Mouse (Mus musculus) liver, embryonic 12.5 days (tissue): ENCODE data around the gene Tprn. TPM values are rescaled to one million over a fixed set of nuclear protein-coding genes. Genes with fewer than 3 reads are reported as not detected.

Source experiments
- ATAC-seq: fragments of 200-750 bp; cut with Nextera tagmentation; 2 replicates; pipeline ENCODE4 v1.8.0; 2017; ENCODE audit warnings: moderate number of reproducible peaks, mild to moderate bottlenecking, moderate library complexity
- H3K27ac ChIP-seq: fragments of 300-500 bp; sonication (generic); 2 replicates; pipeline ENCODE4 v1.5.1; 2016; ENCODE audit warnings: mild to moderate bottlenecking
- H3K27me3 ChIP-seq: fragments of 300-500 bp; sonication (generic); replicated peaks from 2 replicates; pipeline ENCODE4 v1.6.1; 2016; ENCODE audit warnings: mild to moderate bottlenecking, moderate library complexity
- H3K36me3 ChIP-seq: fragments of 300-500 bp; sonication (generic); 2 replicates; pipeline ENCODE4 v1.6.1; 2016; ENCODE audit warnings: mild to moderate bottlenecking, moderate library complexity
- H3K4me1 ChIP-seq: fragments of 300-500 bp; sonication (generic); 2 replicates; pipeline ENCODE4 v1.6.1; 2016
- H3K4me2 ChIP-seq: fragments of 300-500 bp; sonication (generic); 2 replicates; pipeline ENCODE4 v1.6.1; 2016; ENCODE audit warnings: mild to moderate bottlenecking, moderate library complexity
- H3K4me3 ChIP-seq: fragments of 300-500 bp; sonication (generic); 2 replicates; pipeline ENCODE4 v1.5.1; 2016; ENCODE audit warnings: mild to moderate bottlenecking, moderate library complexity
- H3K9ac ChIP-seq: fragments of 300-500 bp; sonication (generic); 2 replicates; pipeline ENCODE4 v1.6.1; 2016; ENCODE audit warnings: mild to moderate bottlenecking, moderate library complexity
- H3K9me3 ChIP-seq: fragments of 300-500 bp; sonication (generic); replicated peaks from 2 replicates; pipeline ENCODE4 v1.6.1; 2016; ENCODE audit warnings: mild to moderate bottlenecking, moderate library complexity
- WGBS: fragments of 180-500 bp; shearing (Covaris S2); methylation state at CpG from one replicate; pipeline ENCODE4 v1.1.7; 2016; ENCODE audit not compliant: insufficient replicate concordance; 5-methylcytosine and 5-hydroxymethylcytosine counted together
- polyA plus RNA-seq: library from polyadenylated mRNA; unstranded; fragments of >200 nt; fragmentation: Nextera tagmentation; extraction: Ambion mirVana; gene quantifications from 2 replicates; pipeline ENCODE4 v1.2.1, GENCODE M21; 2016

The Tprn gene
- polyA plus RNA-seq, 1 experiment from 2014 or later, result 9.0 TPM

DNA sequence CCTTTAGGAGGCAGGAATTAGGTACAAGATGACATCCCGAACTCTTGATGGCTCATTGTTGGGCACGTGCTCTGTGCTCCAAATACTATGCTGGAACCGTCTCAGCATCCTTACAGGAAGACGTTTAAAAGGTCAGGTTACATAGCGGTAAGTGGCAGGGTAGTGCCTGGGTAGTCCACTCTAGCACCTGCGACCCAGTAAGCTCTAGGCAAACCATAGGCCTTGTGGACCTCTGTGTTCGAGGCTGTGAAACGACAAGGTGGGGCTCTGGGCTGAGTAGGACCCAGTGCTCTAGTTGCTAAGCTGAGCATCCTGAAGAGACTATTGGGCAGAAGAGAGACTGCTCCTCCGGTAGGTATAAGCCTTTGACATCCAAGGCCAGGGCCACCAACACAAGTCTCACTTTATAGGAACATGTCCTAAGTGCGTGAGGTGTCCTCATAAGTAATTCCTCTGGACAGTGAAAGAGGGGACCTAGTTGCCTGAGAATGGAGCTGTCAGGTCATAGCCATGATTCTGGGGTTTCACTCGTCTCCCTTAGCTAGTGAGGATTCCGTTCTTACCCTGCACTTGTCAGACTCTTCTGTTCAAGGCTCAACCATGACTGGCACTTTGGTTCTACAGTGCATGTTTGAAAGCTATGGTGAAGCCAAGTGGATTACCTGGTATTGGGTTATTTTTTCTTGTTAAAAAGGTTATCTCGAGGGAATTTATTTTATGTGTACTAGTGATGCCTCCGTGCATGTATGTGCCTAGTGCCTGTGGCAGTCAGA lies 43.4 kb downstream of the Tprn start:
- Histone ChIP-seq H3K4me3 (peak overlapping the region; percentile 45; the same call in 1 of the 2 replicates), H3K4me1 (peaks cover 12% of the 10 kb centered on the region), H3K9me3 (no peaks in the 10 kb centered on the region), H3K9ac (0 out of 2 replicates have a peak overlapping the region, but pooled peaks have one; percentile 31), H3K27me3 (peaks cover 94% of the 10 kb centered on the region), H3K4me2 (peak overlapping the region; percentile 67), H3K27ac (no peak overlapping the region), H3K36me3 (no peaks in the 10 kb centered on the region)
- WGBS, result 44% methylated on average over 14 of the region's 14 CpGs
- ATAC-seq, result no peak

DNA sequence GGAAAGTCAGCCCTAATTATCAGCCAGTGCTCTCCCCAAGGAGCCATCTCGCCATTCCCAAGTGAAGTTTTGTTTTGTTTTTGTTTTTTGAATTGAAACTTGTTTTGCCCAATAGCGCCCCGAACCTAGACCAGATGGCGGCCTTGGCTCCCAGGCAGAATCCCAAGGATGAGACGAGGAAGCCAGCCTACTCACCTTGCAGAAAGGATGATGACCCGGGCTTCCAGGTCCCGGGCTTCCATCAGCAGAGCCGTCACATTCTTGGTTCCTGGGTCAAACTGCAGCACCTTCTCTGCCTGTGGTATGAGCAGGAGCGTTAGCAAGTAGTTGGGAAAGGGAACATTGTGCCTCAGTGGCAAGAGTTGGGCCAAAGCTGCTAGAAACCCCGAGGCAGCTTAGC lies 47.8 kb downstream of the Tprn start:
- Histone ChIP-seq H3K4me1 (peaks cover 4% of the 10 kb centered on the region), H3K9ac (no peak overlapping the region), H3K36me3 (no peaks in the 10 kb centered on the region), H3K4me3 (no peak overlapping the region), H3K4me2 (no peak overlapping the region), H3K27me3 (peaks cover 98% of the 10 kb centered on the region), H3K9me3 (no peaks in the 10 kb centered on the region), H3K27ac (no peak overlapping the region)
- WGBS, result 43% methylated on average over 10 of the region's 10 CpGs
- ATAC-seq, result no peak

DNA sequence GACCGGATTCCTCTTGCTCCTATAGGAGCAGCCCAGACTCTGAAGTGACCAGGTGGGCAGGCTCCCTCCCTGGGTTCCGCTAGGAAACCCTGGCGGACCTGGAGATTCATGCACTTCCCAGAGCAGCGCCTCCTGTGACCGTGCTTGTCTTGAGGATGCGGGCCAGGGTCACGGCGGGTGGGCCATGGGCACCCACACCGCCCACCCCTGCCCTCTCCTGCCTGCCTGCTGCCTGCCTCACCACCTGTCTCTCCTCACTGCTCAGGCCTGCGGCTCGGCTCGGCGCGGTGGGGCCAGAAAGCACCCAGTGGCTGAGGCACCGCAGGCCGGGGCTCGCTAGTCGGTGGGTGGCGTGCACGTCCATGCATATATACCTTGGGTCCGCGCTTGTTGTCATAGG lies 48.6 kb downstream of the Tprn start:
- H3K4me2 ChIP-seq, result no peak overlapping the region
- H3K9ac ChIP-seq, result no peak overlapping the region
- peaks cover 98% of the 10 kb centered on the region for H3K27me3 ChIP-seq
- 3% methylated on average over 22 of the region's 22 CpGs for WGBS
- no peak overlapping the region for H3K4me3 ChIP-seq
- no peaks in the 10 kb centered on the region for H3K9me3 ChIP-seq
- H3K36me3 ChIP-seq, result no peaks in the 10 kb centered on the region
- no peak for ATAC-seq
- H3K4me1 ChIP-seq, result no peaks in the 10 kb centered on the region
- no peak overlapping the region for H3K27ac ChIP-seq

DNA sequence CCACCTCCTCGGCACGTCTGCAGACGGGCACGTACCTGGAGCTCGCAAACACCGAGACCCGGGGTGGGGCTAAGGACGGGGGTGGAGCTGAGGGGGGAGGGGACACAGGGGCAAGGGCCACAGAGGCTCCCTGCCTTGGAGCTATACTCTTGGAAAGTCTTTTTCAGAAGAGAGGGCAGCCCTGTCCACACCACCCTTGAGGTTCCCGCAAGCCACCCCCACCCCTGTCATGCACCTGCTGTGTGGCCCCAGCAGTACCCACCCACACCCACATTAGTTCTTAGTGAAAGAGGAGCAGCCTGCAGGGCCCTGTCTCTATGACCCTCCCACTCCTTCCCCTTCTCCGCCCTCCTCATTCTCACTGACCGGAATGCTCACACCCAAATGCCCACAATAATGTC lies 49.1 kb downstream of the Tprn start:
- Histone ChIP-seq H3K36me3 (no peaks in the 10 kb centered on the region), H3K27me3 (peaks cover 98% of the 10 kb centered on the region), H3K27ac (no peak overlapping the region), H3K4me3 (no peak overlapping the region), H3K4me1 (no peaks in the 10 kb centered on the region), H3K4me2 (no peak overlapping the region), H3K9ac (no peak overlapping the region), H3K9me3 (no peaks in the 10 kb centered on the region)
- 6% methylated on average over 11 of the region's 11 CpGs for WGBS
- no peak for ATAC-seq

DNA sequence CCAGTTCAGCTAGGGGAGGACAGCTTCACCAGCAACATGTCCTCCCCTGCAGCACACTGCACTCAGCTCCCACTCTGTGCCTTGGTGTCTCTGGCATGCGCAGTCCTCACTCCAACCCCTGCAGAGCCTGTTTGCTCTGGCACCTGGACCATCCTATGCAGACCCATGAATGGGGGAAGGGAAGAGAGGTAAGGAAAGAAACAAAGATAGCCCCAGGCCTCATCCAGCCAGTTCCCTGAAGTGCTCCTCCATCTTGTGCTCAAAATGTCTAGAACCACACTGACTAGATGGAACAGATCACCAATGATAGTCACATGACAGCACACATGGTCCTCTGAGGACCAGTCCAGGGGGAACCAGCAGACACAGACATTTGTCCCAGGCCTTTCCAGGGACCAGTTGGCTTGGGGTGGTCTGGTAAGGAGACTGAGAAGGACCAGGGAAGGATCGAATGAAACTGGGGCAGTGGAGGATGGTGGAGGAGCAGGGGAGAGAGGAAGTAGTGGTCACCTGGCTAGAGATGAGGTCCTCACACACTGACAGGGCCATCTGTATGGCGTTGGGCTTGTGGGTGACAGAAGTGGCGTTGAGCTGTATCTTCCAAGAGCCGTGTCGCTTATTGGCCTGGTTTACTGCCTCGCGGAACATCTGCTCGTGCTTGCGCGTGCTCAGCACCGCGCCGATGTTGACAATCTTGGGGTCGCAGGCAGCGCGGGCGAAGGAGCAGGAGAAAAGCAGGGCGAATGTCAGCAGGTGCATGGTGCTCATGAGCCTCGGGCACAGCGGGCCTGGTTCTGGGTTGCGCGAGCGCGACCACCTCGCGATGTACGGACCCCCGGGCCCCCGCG lies 55.9 kb downstream of the Tprn start:
- 8% methylated on average over 31 of the region's 31 CpGs for WGBS
- no peak overlapping the region for H3K9ac ChIP-seq
- no peak for ATAC-seq
- peak overlapping the region; percentile 61 for H3K4me2 ChIP-seq
- no peaks in the 10 kb centered on the region for H3K36me3 ChIP-seq
- peak overlapping the region; percentile 30 for H3K4me3 ChIP-seq
- no peaks in the 10 kb centered on the region for H3K9me3 ChIP-seq
- peaks cover 8% of the 10 kb centered on the region for H3K4me1 ChIP-seq
- peaks cover 90% of the 10 kb centered on the region for H3K27me3 ChIP-seq
- H3K27ac ChIP-seq, result no peak overlapping the region

DNA sequence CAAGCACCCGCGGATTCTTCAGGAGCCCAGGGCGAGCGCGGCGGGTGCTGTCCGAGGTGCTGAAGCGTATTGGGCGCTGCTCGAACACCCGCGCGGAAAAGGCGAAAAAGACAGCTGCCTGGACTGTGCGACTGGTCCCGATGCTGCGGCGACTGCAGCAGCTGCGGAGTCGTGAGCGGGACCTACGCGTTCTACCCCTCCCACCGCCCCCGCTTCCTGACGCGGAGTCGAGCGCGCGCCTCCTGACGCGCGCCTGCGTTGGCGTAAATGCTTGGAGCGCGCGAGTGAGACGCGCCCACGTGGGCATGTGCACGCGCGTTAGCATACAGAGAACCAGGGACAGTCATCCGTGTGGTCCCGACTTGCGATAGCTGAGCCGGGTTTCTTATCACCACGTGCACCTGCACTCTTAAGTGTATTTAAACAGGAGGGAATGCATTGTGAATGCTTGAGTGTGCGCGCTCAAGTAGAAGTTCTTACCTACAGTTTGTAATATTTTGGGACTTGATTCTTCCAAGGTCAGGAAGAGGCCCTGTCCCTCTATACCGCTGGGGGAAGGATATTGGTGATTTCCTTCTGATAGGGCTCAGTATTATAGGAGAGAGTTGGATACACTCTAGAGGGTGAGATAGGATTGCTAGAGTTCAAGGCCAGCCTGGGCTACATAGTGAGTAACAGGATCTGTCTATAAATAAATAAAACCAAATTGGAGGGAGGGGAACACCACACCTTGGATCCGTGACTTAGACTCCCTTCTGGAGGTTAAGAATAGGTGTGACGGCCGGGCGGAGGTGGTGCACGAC lies 56.8 kb downstream of the Tprn start, which contains the start of gene Grin1:
TSS of gene Grin1 (minus strand) at position 217 of the 803 bp plus-strand sequence.
- H3K4me3 ChIP-seq, result peak within 1 kb of the TSS; percentile 30
- peaks cover 82% of the 10 kb centered on the region for H3K27me3 ChIP-seq
- WGBS, result 9% methylated on average over 58 of the region's 58 CpGs
- no peaks in the 10 kb centered on the region for H3K9me3 ChIP-seq
- no peak within 1 kb of the TSS for H3K9ac ChIP-seq
- no peak within 1 kb of the TSS for H3K27ac ChIP-seq
- peaks cover 8% of the 10 kb centered on the region for H3K4me1 ChIP-seq
- ATAC-seq, result no peak
- no peaks in the 10 kb centered on the region for H3K36me3 ChIP-seq
- H3K4me2 ChIP-seq, result peak within 1 kb of the TSS; percentile 61

Other genes starting within 250 kb of the Tprn start
- 16.1 and 17.0 TPM in 2 replicates for gene Nsmf, start 208.3 kb upstream of the Tprn start, polyA plus RNA-seq
- 1.2 and 1.4 TPM in 2 replicates for gene Entpd8, start 182.3 kb upstream of the Tprn start, polyA plus RNA-seq
- gene Noxa1, start 167.5 kb upstream of the Tprn start, polyA plus RNA-seq, result 0.64 and 0.71 TPM in 2 replicates
- gene Nrarp, start 81.9 kb upstream of the Tprn start, polyA plus RNA-seq, result 5.9 and 6.2 TPM in 2 replicates
- 7.2 and 7.4 TPM in 2 replicates for gene Tor4a, start 65.7 kb upstream of the Tprn start, polyA plus RNA-seq
- 56.7 and 61.5 TPM in 2 replicates for gene Nelfb, start 51.1 kb upstream of the Tprn start, polyA plus RNA-seq
- gene Stpg3, start 48.0 kb upstream of the Tprn start, polyA plus RNA-seq, result not detected in 2 replicates
- gene Fam166a, start 43.9 kb upstream of the Tprn start, polyA plus RNA-seq, result 1.2 TPM in 1 of 2 replicates, not detected in the other
- gene Tubb4b, start 37.9 kb upstream of the Tprn start, polyA plus RNA-seq, result 901 and 931 TPM in 2 replicates
- gene Slc34a3, start 28.3 kb upstream of the Tprn start, polyA plus RNA-seq, result 0.17 TPM in 1 of 2 replicates, not detected in the other
- gene Rnf224, start 25.8 kb upstream of the Tprn start, polyA plus RNA-seq, result 0.10 and 0.11 TPM in 2 replicates
- gene Rnf208, start 20.4 kb upstream of the Tprn start, polyA plus RNA-seq, result 1.8 and 2.4 TPM in 2 replicates
- not detected in 2 replicates for gene Cysrt1, start 20.2 kb upstream of the Tprn start, polyA plus RNA-seq
- gene AL732309.1, start 15.8 kb upstream of the Tprn start, polyA plus RNA-seq, result 4.4 and 4.8 TPM in 2 replicates
- 16.2 and 17.3 TPM in 2 replicates for gene Tmem203, start 7.2 kb upstream of the Tprn start, polyA plus RNA-seq
- gene Ssna1, start 9.8 kb downstream of the Tprn start, polyA plus RNA-seq, result 164 and 179 TPM in 2 replicates
- gene Anapc2, start 9.9 kb downstream of the Tprn start, polyA plus RNA-seq, result 63.6 and 65.3 TPM in 2 replicates
- gene Tmem210, start 25.5 kb downstream of the Tprn start, polyA plus RNA-seq, result not detected in 2 replicates
- gene Lrrc26, start 27.3 kb downstream of the Tprn start, polyA plus RNA-seq, result not detected in 2 replicates
- gene Grin1, start 56.6 kb downstream of the Tprn start, polyA plus RNA-seq, result 0.24 and 0.41 TPM in 2 replicates
- 29.4 and 30.5 TPM in 2 replicates for gene Man1b1, start 69.7 kb downstream of the Tprn start, polyA plus RNA-seq
- 11.2 TPM in 2 replicates for gene Dpp7, start 93.7 kb downstream of the Tprn start, polyA plus RNA-seq
- 13.5 and 14.0 TPM in 2 replicates for gene Uap1l1, start 103.1 kb downstream of the Tprn start, polyA plus RNA-seq
- gene Sapcd2, start 109.7 kb downstream of the Tprn start, polyA plus RNA-seq, result 34.6 and 38.0 TPM in 2 replicates
- 0.13 and 0.19 TPM in 2 replicates for gene Entpd2, start 133.3 kb downstream of the Tprn start, polyA plus RNA-seq
- 5.3 and 5.6 TPM in 2 replicates for gene Npdc1, start 136.7 kb downstream of the Tprn start, polyA plus RNA-seq
- gene Fut7, start 160.6 kb downstream of the Tprn start, polyA plus RNA-seq, result 0.31 and 0.54 TPM in 2 replicates
- gene Abca2, start 166.1 kb downstream of the Tprn start, polyA plus RNA-seq, result 2.8 and 3.1 TPM in 2 replicates
- 0.45 and 0.68 TPM in 2 replicates for gene Clic3, start 194.2 kb downstream of the Tprn start, polyA plus RNA-seq
- gene Paxx, start 198.5 kb downstream of the Tprn start, polyA plus RNA-seq, result 9.1 and 11.4 TPM in 2 replicates
- gene Ptgds, start 207.4 kb downstream of the Tprn start, polyA plus RNA-seq, result 0.20 and 0.22 TPM in 2 replicates
- gene Lcn12, start 231.3 kb downstream of the Tprn start, polyA plus RNA-seq, result not detected in 2 replicates
- gene Fbxw5, start 238.1 kb downstream of the Tprn start, polyA plus RNA-seq, result 39.9 and 42.7 TPM in 2 replicates
- 17.4 and 18.8 TPM in 2 replicates for gene C8g, start 239.1 kb downstream of the Tprn start, polyA plus RNA-seq